Comparison of ENCODE assay signal across 9 mouse cellular contexts in the genomic region with DNA sequence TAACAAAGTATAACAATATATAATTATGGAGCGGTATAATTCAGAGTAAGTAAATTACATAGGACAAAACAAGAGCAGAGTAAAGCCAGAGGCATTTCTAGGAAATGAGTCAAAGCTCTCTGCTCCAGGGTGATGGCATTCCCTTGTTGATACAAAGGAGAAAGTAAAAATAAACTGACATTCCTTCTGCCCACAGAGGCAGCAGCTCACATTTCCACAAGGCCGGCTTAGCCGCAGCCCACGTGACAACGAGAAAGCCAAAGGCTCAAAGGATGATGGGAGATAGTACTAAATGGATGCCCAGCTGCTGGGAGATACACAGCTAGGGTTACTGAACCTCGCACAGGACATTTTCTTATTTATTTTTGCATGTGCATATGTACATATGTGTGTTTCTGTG. TPM values are rescaled to one million over a fixed set of nuclear protein-coding genes. Genes with fewer than 3 reads are reported as not detected.
DNase-seq lines count a peak whose midpoint lies in the region; ATAC-seq lines count a peak whose summit lies in the region.
"Had no signal": no experiment of that assay in that cellular context is flagged by ENCODE, and none has a peak within 500 bp of the region (broad histone marks: within the 10 kb centered on the region; RNA-seq: fewer than 3 reads in every experiment).

No protein-coding gene starts in this region.

- no peaks in the 10 kb centered on the region for H3K4me1 ChIP-seq in liver, embryonic 11.5 days (replicated peaks; ENCODE audit: control insufficient read depth, insufficient read depth, low read length)
- H3K4me1 ChIP-seq in forebrain, embryonic 14.5 days (ENCODE audit: control insufficient read depth, insufficient read depth, low read length), result no peaks in the 10 kb centered on the region
- H3K4me1 ChIP-seq: liver, embryonic 13.5 days had no signal

- H3K4me3 ChIP-seq in liver, embryonic 11.5 days (ENCODE audit: low read depth, low read length), result no peak overlapping the region
- H3K4me3 ChIP-seq in forebrain, embryonic 14.5 days (ENCODE audit: low read depth, low read length), result no peak overlapping the region
- H3K4me3 ChIP-seq: liver, embryonic 13.5 days had no signal

- no peaks in the 10 kb centered on the region for H3K36me3 ChIP-seq in liver, embryonic 11.5 days (ENCODE audit: control insufficient read depth, insufficient read depth, low read length)
- peaks cover 28% of the 10 kb centered on the region for H3K36me3 ChIP-seq in forebrain, embryonic 14.5 days (ENCODE audit: control insufficient read depth, insufficient read depth, low read length)
- H3K36me3 ChIP-seq: liver, embryonic 13.5 days had no signal

- H3K27ac ChIP-seq in liver, embryonic 11.5 days (ENCODE audit: low read depth, low read length), result no peak overlapping the region
- no peak overlapping the region for H3K27ac ChIP-seq in forebrain, embryonic 14.5 days (ENCODE audit: low read depth, low read length)
- H3K27ac ChIP-seq: liver, embryonic 13.5 days had no signal

- no peak overlapping the region for H3K9ac ChIP-seq in liver, embryonic 11.5 days (ENCODE audit: low read depth, low read length)
- no peak overlapping the region for H3K9ac ChIP-seq in forebrain, embryonic 14.5 days (ENCODE audit: low read length)
- H3K9ac ChIP-seq: liver, embryonic 13.5 days had no signal

- WGBS in liver, embryonic 11.5 days, result 49% methylated on average over 6 of the region's 6 CpGs
- WGBS in forebrain, embryonic 14.5 days, result 86% methylated on average over 6 of the region's 6 CpGs

- H3K9me3 ChIP-seq in liver, embryonic 11.5 days (ENCODE audit: control insufficient read depth, low read length), result no peaks in the 10 kb centered on the region
- H3K9me3 ChIP-seq in forebrain, embryonic 14.5 days (replicated peaks; ENCODE audit: control insufficient read depth, low read length), result no peaks in the 10 kb centered on the region
- H3K9me3 ChIP-seq: liver, embryonic 13.5 days had no signal

- no peak for ATAC-seq in liver, embryonic 11.5 days (replicated peaks; ENCODE audit: low FRiP score)
- no peak for ATAC-seq in forebrain, embryonic 14.5 days

- peak; percentile 54 for DNase-seq in ovary, adult 18-20 months (ENCODE audit: low spot score)
- DNase-seq in ovary, postnatal 14 days (ENCODE audit: low spot score), result no peak
- peak; percentile 89 for DNase-seq in fibroblast of lung, adult 2 months (ENCODE audit: low read depth)
- DNase-seq in kidney, postnatal 10 days, result peak; percentile 36
- peak; percentile 26 for DNase-seq in telencephalon, adult 2 months (ENCODE audit: low read depth, low spot score)
- DNase-seq in liver, embryonic 11.5 days (ENCODE audit: low spot score), result no peak
- no peak for DNase-seq in layer of hippocampus, adult 9-11 months
- no peak for DNase-seq in forebrain, embryonic 14.5 days (ENCODE audit: low spot score)
- DNase-seq: liver, embryonic 13.5 days had no signal

- no peak overlapping the region for H3K4me2 ChIP-seq in liver, embryonic 11.5 days
- H3K4me2 ChIP-seq in forebrain, embryonic 14.5 days (ENCODE audit: low read length), result no peak overlapping the region
- H3K4me2 ChIP-seq: liver, embryonic 13.5 days had no signal

- no peaks in the 10 kb centered on the region for H3K27me3 ChIP-seq in liver, embryonic 11.5 days (replicated peaks; ENCODE audit: control insufficient read depth, insufficient read depth, low read length)
- no peaks in the 10 kb centered on the region for H3K27me3 ChIP-seq in forebrain, embryonic 14.5 days (replicated peaks; ENCODE audit: control insufficient read depth, insufficient read depth, low read length)
- H3K27me3 ChIP-seq: liver, embryonic 13.5 days had no signal

RNA-seq across cellular contexts. Expression of gene H2afy2, which starts 24.1 kb away (rescaled TPM):
- 43.8 and 44.0 TPM in 2 replicates for polyA plus RNA-seq in liver, embryonic 11.5 days (2014; fragmentation: Nextera tagmentation; extraction: Ambion mirVana)
- 188 and 220 TPM in 2 replicates for polyA plus RNA-seq in forebrain, embryonic 14.5 days (2014; fragmentation: Nextera tagmentation; extraction: Ambion mirVana)

RNA-seq across cellular contexts. Expression of gene Aifm2, which starts 44.8 kb away (rescaled TPM):
- 9.1 and 9.3 TPM in 2 replicates for polyA plus RNA-seq in liver, embryonic 11.5 days (2014; fragmentation: Nextera tagmentation; extraction: Ambion mirVana)
- polyA plus RNA-seq in forebrain, embryonic 14.5 days (2014; fragmentation: Nextera tagmentation; extraction: Ambion mirVana), result 4.4 and 5.2 TPM in 2 replicates

Comparison
In these comparisons a context has a peak if more than half of its experiments do, and no peak if none do; other contexts are left out.
1. DNase-seq: peak in ovary, adult 18-20 months (single experiment), fibroblast of lung, adult 2 months (single experiment), kidney, postnatal 10 days (single experiment) and telencephalon, adult 2 months (single experiment); none in ovary, postnatal 14 days (single experiment), liver, embryonic 11.5 days (single experiment), layer of hippocampus, adult 9-11 months (single experiment) and forebrain, embryonic 14.5 days (single experiment).